Mouse (Mus musculus): ENCODE data around the gene Ptpa. TPM values are rescaled to one million over a fixed set of nuclear protein-coding genes. Genes with fewer than 3 reads are reported as not detected.

Ptpa gene
- polyA plus RNA-seq, 1 experiment from 2014 or later: 94.5 TPM

DNA sequence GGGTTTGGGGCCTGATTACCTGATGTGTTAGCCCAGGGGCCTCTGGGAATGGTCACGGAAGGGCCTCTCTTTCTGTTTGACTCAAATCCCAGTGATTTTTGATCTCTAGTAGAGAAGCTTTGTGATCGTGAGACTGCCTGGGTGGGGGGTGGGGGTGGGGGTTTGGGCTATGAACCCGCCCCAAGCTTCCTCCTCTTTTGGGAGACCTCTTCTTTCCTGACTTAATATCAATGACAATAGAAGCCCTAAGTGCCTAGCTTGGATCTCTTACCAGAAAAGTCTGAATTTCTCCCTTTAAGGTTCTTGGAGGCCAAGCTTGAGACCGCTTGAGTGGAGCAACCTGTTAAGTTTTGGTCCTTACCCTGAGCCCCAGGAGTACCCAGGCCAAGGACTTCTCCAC, 58.9 kb downstream of the Ptpa start:
- no peak for ATAC-seq (replicated peaks; ENCODE audit: low FRiP score)
- no peak overlapping the region for H3K27ac ChIP-seq (ENCODE audit: low read depth, low read length)
- WGBS: 29% methylated on average over 4 of the region's 4 CpGs

DNA sequence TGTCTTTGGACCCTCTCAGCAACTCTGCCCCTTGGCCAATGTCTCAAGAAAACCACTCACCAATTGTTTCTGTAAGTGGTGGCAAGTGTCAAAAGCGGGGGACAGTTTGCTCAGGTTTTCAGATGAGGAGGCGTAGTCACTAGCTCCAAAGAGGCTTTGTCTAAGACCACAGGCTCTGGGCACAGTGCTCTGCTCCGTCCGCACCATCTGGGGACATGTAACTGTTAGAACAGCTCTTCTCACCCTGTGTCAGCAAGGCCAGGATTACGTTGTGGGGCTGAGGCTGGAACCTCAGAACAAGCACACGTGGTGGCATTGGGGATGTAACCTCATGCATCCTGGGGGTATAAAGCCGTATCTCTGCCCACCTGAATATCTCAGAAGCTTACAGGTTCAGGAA, 59.6 kb downstream of the Ptpa start:
- H3K27ac ChIP-seq (ENCODE audit: low read depth, low read length): no peak overlapping the region
- peaks cover 14% of the 10 kb centered on the region for H3K4me1 ChIP-seq (replicated peaks; ENCODE audit: control insufficient read depth, insufficient read depth, low read length)
- no peak overlapping the region for H3K4me2 ChIP-seq (ENCODE audit: low read depth, low read length, severe bottlenecking)
- H3K4me3 ChIP-seq (ENCODE audit: low read depth, low read length): no peak overlapping the region
- H3K9ac ChIP-seq (ENCODE audit: low read length): no peak overlapping the region
- 78% methylated on average over 7 of the region's 7 CpGs for WGBS
- DNase-seq (ENCODE audit: low spot score) (no peak), ATAC-seq (replicated peaks; ENCODE audit: low FRiP score) (no peak)
- no peaks in the 10 kb centered on the region for H3K27me3 ChIP-seq (ENCODE audit: control insufficient read depth, insufficient read depth, low read length)
- H3K9me3 ChIP-seq (ENCODE audit: control insufficient read depth, low read length): no peaks in the 10 kb centered on the region
- H3K36me3 ChIP-seq (ENCODE audit: control insufficient read depth, insufficient read depth, low read length): no peaks in the 10 kb centered on the region

More for the DNA sequence above, 58.9 kb downstream of the Ptpa start:
- Histone ChIP-seq H3K9me3 (ENCODE audit: control insufficient read depth, low read length) (no peaks in the 10 kb centered on the region), H3K36me3 (ENCODE audit: control insufficient read depth, insufficient read depth, low read length) (no peaks in the 10 kb centered on the region), H3K9ac (ENCODE audit: low read length) (peak overlapping the region; percentile 53), H3K4me2 (ENCODE audit: low read depth, low read length, severe bottlenecking) (peak overlapping the region; percentile 89), H3K27me3 (ENCODE audit: control insufficient read depth, insufficient read depth, low read length) (no peaks in the 10 kb centered on the region), H3K4me3 (ENCODE audit: low read depth, low read length) (peak overlapping the region; percentile 96), H3K4me1 (replicated peaks; ENCODE audit: control insufficient read depth, insufficient read depth, low read length) (peaks cover 15% of the 10 kb centered on the region)
- no peak for DNase-seq (ENCODE audit: low spot score)

DNA sequence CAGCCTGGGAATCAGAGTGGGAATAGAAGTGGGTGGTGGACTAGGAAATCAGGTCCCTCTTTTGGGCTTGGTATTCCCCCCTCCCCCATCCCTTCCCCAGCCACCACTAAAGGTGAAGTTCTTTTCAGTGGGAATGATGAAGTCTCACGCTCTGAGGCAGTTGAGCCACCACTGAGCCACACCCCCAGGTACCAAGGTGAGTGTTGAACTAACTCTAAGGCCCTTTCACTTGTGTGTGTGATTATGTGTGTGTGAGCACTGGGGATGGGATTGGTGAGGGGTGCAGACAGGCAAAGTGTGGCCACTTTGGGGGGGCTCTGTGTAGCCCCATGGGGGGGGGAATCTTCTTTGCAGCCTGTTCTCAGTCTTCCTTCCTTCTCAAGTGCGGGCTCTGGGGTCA, 60.4 kb downstream of the Ptpa start:
- Histone ChIP-seq H3K4me3 (ENCODE audit: low read depth, low read length) (no peak overlapping the region), H3K9me3 (ENCODE audit: control insufficient read depth, low read length) (no peaks in the 10 kb centered on the region), H3K4me1 (replicated peaks; ENCODE audit: control insufficient read depth, insufficient read depth, low read length) (peaks cover 9% of the 10 kb centered on the region), H3K9ac (ENCODE audit: low read length) (no peak overlapping the region), H3K27me3 (ENCODE audit: control insufficient read depth, insufficient read depth, low read length) (no peaks in the 10 kb centered on the region), H3K4me2 (ENCODE audit: low read depth, low read length, severe bottlenecking) (no peak overlapping the region), H3K36me3 (ENCODE audit: control insufficient read depth, insufficient read depth, low read length) (no peaks in the 10 kb centered on the region), H3K27ac (ENCODE audit: low read depth, low read length) (no peak overlapping the region)
- ATAC-seq (replicated peaks; ENCODE audit: low FRiP score): no peak
- no peak for DNase-seq (ENCODE audit: low spot score)
- 72% methylated on average over 2 of the region's 2 CpGs for WGBS

DNA sequence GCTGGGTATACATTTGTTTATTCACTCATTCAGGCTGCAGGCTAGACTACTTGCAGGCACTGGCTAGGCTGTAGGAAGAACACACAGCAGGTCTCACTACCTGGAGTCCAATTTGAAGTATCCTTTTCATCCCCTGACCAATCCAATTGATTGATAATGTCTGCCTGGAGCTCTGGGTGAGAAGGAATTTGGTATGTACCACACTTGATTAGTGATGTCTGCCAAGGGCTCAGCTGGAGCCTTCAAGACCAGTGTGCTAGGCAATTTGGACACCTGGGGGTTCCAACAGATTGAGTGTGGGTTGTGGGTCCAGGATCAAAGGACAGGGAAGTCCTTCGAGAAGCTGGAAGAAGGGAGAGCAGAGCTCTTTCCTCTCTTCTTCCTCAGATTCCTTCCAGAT, 62.7 kb downstream of the Ptpa start:
- Histone ChIP-seq H3K4me3 (ENCODE audit: low read depth, low read length) (no peak overlapping the region), H3K4me1 (replicated peaks; ENCODE audit: control insufficient read depth, insufficient read depth, low read length) (peaks cover 8% of the 10 kb centered on the region; the same call in 1 of the 2 replicates), H3K36me3 (ENCODE audit: control insufficient read depth, insufficient read depth, low read length) (no peaks in the 10 kb centered on the region), H3K4me2 (ENCODE audit: low read depth, low read length, severe bottlenecking) (no peak overlapping the region), H3K27ac (ENCODE audit: low read depth, low read length) (no peak overlapping the region), H3K9ac (ENCODE audit: low read length) (no peak overlapping the region), H3K9me3 (ENCODE audit: control insufficient read depth, low read length) (no peaks in the 10 kb centered on the region), H3K27me3 (ENCODE audit: control insufficient read depth, insufficient read depth, low read length) (no peaks in the 10 kb centered on the region)
- no peak for DNase-seq (ENCODE audit: low spot score)
- WGBS: 78% methylated on average over 1 of the region's 1 CpGs
- no peak for ATAC-seq (replicated peaks; ENCODE audit: low FRiP score)

DNA sequence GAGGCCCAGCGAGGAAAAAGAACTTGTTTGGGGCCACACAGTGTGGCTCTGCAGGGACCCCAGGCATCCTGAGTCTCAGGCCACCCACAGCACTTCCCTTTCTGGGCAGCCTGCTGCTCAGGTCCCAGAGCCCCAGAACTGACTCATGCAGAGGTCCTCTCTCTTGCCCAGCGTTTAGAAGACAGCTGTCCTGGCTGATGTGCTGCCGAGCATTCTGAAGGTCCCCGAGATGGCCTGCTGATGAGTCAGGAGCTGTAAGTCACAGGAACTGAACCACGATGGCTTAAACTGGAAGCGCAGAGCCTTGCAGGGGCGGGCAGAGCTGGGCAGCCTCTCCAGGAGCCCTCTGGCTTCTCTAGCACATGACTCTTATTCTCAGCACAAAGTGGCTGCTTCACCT, 71.8 kb downstream of the Ptpa start:
- Histone ChIP-seq H3K4me2 (ENCODE audit: low read depth, low read length, severe bottlenecking) (no peak overlapping the region), H3K9ac (ENCODE audit: low read length) (no peak overlapping the region), H3K27ac (ENCODE audit: low read depth, low read length) (no peak overlapping the region), H3K9me3 (ENCODE audit: control insufficient read depth, low read length) (no peaks in the 10 kb centered on the region), H3K36me3 (ENCODE audit: control insufficient read depth, insufficient read depth, low read length) (no peaks in the 10 kb centered on the region), H3K4me1 (replicated peaks; ENCODE audit: control insufficient read depth, insufficient read depth, low read length) (0 out of 2 replicates have a peak, but pooled peaks cover 2% of the 10 kb centered on the region), H3K4me3 (ENCODE audit: low read depth, low read length) (no peak overlapping the region), H3K27me3 (ENCODE audit: control insufficient read depth, insufficient read depth, low read length) (no peaks in the 10 kb centered on the region)
- WGBS: 44% methylated on average over 7 of the region's 7 CpGs
- ATAC-seq (replicated peaks; ENCODE audit: low FRiP score) (no peak), DNase-seq (ENCODE audit: low spot score) (no peak)

DNA sequence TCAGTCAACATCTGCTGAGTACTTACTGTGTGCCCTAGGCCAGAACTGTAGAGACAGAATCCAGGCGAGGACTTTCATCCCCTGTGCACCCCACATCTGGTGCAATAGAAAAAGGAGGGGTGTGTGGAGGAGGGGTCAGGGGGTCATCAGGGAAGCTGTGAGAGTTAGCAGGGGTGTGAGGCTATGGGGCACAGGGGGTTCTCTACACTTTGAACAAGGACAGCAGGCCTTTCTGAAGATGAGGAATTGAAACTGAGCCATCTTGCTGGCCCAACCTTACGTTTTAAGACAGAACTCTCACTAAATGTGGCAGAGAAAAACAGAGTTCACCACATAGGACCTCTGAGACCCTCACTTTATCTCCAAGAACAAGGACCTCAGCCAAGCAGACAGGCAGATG, 74.5 kb downstream of the Ptpa start:
- H3K27me3 ChIP-seq (ENCODE audit: control insufficient read depth, insufficient read depth, low read length): no peaks in the 10 kb centered on the region
- 0 out of 2 replicates have a peak, but pooled peaks cover 2% of the 10 kb centered on the region for H3K4me1 ChIP-seq (replicated peaks; ENCODE audit: control insufficient read depth, insufficient read depth, low read length)
- no peaks in the 10 kb centered on the region for H3K9me3 ChIP-seq (ENCODE audit: control insufficient read depth, low read length)
- H3K36me3 ChIP-seq (ENCODE audit: control insufficient read depth, insufficient read depth, low read length): no peaks in the 10 kb centered on the region
- WGBS: 76% methylated on average over 2 of the region's 2 CpGs
- ATAC-seq (replicated peaks; ENCODE audit: low FRiP score) (no peak), DNase-seq (ENCODE audit: low spot score) (no peak)
- H3K9ac ChIP-seq (ENCODE audit: low read length): no peak overlapping the region
- H3K4me3 ChIP-seq (ENCODE audit: low read depth, low read length): no peak overlapping the region
- H3K27ac ChIP-seq (ENCODE audit: low read depth, low read length): no peak overlapping the region
- H3K4me2 ChIP-seq (ENCODE audit: low read depth, low read length, severe bottlenecking): no peak overlapping the region

DNA sequence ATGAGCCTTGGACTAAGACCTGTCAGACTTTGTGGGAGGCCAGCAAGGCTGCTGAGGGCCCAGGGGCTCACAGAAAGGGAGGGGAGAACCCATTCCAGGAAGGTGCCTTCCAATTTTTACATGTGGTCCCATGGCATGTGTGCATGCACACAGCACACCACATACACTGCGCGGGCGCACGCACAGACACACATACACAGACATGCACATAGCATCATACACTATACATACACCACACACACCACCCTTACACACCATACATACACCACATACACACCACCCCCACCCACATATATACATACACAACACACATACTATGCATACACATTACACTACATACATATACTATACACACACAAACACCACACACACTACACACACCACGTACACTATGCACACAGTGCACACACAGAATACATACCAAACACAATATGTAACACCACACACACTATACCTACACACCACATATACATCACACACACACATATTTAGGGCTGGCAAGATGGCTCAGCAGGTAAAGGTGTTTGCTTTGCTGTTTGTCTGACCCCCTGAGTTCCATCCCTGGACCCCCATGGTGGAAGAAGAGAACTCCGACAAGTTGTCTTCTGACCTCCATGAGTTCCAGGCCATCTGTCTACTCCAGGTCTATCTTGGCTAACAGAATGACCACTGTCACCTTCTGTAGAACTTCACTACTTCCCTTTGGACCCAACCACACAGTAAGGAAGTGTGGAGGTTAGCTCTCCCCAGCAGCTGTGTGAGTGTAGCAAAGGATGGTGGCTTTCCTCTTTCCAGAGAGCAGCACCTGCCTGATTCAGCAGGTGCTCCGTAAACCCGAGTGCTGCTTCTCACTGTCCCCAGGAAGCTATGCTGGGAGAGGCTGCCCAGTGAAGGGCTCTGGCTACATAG, 79.4 kb downstream of the Ptpa start:
- Histone ChIP-seq H3K9ac (ENCODE audit: low read length) (no peak overlapping the region), H3K4me1 (replicated peaks; ENCODE audit: control insufficient read depth, insufficient read depth, low read length) (peaks cover 3% of the 10 kb centered on the region; the same call in 1 of the 2 replicates), H3K4me3 (ENCODE audit: low read depth, low read length) (no peak overlapping the region), H3K36me3 (ENCODE audit: control insufficient read depth, insufficient read depth, low read length) (no peaks in the 10 kb centered on the region), H3K4me2 (ENCODE audit: low read depth, low read length, severe bottlenecking) (no peak overlapping the region), H3K27ac (ENCODE audit: low read depth, low read length) (no peak overlapping the region), H3K27me3 (ENCODE audit: control insufficient read depth, insufficient read depth, low read length) (no peaks in the 10 kb centered on the region), H3K9me3 (ENCODE audit: control insufficient read depth, low read length) (no peaks in the 10 kb centered on the region)
- ATAC-seq (replicated peaks; ENCODE audit: low FRiP score) (peak; percentile 34; the same call in 1 of the 2 replicates), DNase-seq (ENCODE audit: low spot score) (no peak)
- whole genome bisulfite sequencing: 77% methylated on average over 8 of the region's 8 CpGs

DNA sequence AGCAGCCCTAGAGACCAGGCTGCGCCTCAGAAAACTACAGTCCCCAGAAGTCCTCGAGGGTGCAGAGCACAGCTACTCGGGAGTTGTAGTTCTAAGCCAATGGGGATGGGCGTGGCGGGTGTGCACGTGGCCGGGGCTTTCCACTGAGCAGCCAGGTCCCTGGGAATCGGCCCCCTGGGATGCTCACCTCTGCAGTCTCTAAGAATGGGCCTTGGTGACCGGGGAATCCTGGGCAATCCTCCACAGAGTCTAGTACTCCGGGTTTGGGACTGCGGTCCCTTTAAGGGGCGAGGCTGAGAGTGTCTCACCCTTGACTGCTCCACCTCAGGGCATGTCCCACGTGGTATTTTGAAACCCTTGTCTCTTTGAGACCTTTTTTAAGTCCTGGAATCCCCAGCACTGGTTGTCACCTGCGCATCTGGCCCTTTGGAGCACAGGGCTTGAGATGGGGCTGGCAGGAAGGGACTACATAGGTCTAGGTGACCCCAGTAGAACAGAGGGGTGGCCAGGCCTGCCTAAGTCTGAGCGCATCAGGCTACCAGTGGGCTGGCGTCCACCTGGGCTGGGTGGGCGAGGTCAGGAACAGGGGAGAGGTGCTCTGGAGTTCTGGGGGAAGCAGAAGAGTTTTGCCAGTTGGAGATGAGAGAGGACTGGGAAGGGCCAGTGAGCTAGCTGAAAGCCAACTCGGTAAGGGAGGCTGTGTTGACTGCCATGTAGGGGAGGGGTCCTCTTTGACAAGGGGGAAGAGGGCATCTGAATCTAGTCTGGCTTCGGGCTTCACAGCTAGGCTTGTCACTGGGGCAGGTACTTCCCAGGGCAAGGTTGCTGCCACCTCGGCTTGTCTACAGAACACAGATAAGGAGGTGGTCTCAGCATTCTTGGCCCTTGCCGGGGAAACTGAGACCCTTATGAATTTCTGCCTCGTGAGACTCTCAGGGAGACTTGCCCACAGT, 80.3 kb downstream of the Ptpa start:
- no peaks in the 10 kb centered on the region for H3K9me3 ChIP-seq (ENCODE audit: control insufficient read depth, low read length)
- H3K4me2 ChIP-seq (ENCODE audit: low read depth, low read length, severe bottlenecking): peak overlapping the region; percentile 48
- no peak overlapping the region for H3K27ac ChIP-seq (ENCODE audit: low read depth, low read length)
- peak overlapping the region; percentile 26 for H3K4me3 ChIP-seq (ENCODE audit: low read depth, low read length)
- peak; percentile 82 for DNase-seq (ENCODE audit: low spot score)
- no peaks in the 10 kb centered on the region for H3K27me3 ChIP-seq (ENCODE audit: control insufficient read depth, insufficient read depth, low read length)
- ATAC-seq (replicated peaks; ENCODE audit: low FRiP score): peak; percentile 92
- no peaks in the 10 kb centered on the region for H3K36me3 ChIP-seq (ENCODE audit: control insufficient read depth, insufficient read depth, low read length)
- 26% methylated on average over 22 of the region's 22 CpGs for WGBS
- peaks cover 3% of the 10 kb centered on the region; the same call in 1 of the 2 replicates for H3K4me1 ChIP-seq (replicated peaks; ENCODE audit: control insufficient read depth, insufficient read depth, low read length)
- peak overlapping the region; percentile 37; the same call in 1 of the 2 replicates for H3K9ac ChIP-seq (ENCODE audit: low read length)

All from forebrain, embryonic 11.5 days (tissue).